Mouse (Mus musculus): Measurements from ENCODE around the gene Zfp488.
A peak's percentile ranks its signal among the peaks of the same experiment; 100 is the strongest.

Zfp488 gene

DNA sequence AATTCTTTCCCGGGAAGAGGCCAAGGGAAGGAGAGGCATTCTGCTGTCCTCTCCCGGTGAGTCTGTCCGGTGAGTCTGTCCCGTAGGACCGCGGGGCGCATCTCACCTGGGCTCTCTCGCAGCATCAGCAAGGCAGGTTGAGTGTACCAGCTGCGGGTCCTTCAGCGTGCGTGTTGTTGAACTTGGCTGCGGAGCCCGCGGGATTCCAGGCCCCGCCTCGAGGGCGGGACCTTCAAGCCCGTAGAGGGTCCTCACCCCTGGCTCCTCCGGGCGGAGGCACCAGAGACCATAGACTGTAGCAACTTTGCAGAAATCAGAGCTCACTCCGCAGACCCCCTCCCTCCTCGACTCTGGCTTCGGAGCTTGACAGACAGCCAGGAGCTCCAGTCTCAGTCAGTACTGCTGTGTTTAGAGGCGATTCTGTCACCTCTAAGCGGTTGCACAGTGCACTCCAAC lies at the start of gene Zfp488:
Gene Zfp488 (minus strand): TSS at position 161 of the 456 bp plus-strand sequence.
- peak; percentile 67 for DNase-seq (ENCODE audit: low spot score)

- no peak for DNase-seq (ENCODE audit: low spot score)
Observed at GRCm38 (mm10) chr14:34026710-34027109, 48.1 kb upstream of the Zfp488 start.

- no peak for DNase-seq (ENCODE audit: low spot score)
Observed at GRCm38 (mm10) chr14:34016938-34017337, 38.4 kb upstream of the Zfp488 start.

GRCm38 (mm10) chr14:34016381-34016780 lies 37.8 kb upstream of the Zfp488 start, which contains the start of gene Gm5460:
Gene Gm5460 (plus strand): TSS chr14:34016758.
- DNase-seq (ENCODE audit: low spot score) = no peak

DNA sequence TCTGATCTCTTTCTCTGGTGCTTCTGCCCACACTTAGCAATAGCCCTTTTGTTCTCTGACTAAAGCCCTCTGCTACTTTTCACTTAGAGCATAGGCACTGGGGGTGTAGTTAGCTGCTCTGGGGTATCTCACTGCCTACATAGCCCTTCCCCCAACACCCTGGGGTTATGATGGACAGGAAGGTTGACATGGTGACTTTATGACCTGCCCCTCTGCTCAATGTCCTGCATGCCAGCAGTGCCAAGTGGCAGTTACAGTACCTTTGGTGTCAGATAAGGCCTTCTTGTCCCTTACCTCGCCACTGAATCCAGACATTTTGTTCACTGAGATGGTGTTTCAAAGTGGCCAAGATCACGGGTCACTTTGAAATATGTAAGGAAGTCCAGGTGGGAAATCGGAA lies 36.5 kb upstream of the Zfp488 start, which contains the start of gene Gm30083:
Gene Gm30083 (minus strand): TSS at position 120 of the 400 bp plus-strand sequence.
- no peak for DNase-seq (ENCODE audit: low spot score)

DNA sequence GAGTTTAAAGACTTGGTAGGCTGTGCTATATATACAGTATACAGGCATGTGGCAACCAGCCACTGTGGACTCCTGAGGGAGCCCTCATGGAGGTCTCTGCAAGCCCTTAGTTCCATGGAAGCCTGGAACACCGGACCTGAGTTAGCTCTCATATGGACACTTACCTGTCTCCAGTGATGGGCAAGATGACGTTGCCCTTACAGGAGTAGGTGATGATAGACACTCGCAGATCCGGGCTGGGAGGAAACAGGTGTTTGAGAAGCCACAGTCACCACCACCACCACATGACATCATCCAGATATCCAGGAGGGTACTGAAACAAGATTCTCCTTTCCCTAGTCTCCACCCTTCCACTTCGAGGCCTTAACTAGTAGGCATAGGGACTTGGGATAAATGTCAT lies 23.8 kb upstream of the Zfp488 start:
- DNase-seq (ENCODE audit: low spot score) = no peak

GRCm38 (mm10) chr14:34001445-34001844 lies 22.9 kb upstream of the Zfp488 start:
- DNase-seq (ENCODE audit: low spot score) = no peak

DNA sequence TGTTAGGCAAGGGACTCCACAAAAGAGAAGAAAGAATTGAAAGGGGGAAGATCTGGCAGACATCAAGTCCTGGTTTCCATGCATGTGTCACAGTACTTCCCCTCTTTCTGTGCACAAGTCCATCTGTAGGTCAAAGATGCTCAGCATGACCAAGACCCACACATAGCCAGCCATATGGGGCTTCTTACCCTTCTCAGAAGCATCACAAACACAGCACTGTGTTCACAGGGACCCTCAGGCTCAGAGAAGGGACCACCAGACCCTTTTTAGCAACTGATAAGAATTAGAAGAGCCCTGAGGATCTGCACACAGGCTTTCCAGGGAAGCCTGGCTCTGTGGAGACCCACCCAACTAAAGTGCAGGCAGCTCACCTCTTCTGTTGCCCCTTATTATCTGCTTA lies 21.5 kb upstream of the Zfp488 start:
- DNase-seq (ENCODE audit: low spot score) = no peak

- no peak for DNase-seq (ENCODE audit: low spot score)
Observed at GRCm38 (mm10) chr14:33997427-33997826, 18.9 kb upstream of the Zfp488 start.

DNA sequence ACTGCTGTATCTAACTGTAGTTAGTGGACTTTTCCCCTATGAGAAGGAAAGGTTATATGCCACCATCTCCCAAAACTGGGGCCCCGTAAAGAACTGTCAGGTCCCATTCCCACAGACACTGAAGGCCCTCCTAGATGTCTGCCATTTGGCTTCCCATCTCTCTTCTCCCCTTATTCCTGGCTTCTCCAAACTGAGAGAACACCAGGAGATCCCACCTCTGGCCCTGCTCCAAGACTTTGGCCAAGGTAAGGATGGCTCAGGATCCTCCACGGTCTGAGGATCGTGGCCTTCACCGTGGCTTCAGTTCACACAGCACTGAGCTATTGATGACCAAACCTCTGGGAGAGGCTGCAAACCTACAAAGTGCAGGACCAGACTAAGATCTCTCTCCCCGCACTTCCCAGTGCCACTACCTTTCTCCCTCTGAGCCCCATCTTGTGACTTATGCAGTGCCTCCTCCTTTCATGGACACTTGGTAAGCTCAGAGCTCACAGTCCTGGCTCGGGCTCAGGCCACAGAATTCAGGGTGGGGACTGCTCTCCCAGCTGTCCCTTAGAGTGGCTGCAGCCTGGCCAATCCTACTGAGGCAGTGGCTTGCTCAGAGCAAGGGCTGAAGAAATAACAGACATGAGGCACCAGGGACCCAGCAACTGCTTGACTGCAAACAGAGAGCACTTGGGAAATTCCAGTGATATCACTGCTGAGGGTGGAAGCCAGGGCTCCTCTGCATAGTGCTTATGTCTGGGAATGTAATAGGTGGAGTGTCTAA lies 15.1 kb upstream of the Zfp488 start:
- no peak for DNase-seq (ENCODE audit: low spot score)

- DNase-seq (ENCODE audit: low spot score) = no peak
Observed at GRCm38 (mm10) chr14:33993051-33993450, 14.5 kb upstream of the Zfp488 start.

GRCm38 (mm10) chr14:33991971-33992370 lies 13.4 kb upstream of the Zfp488 start:
- no peak for DNase-seq (ENCODE audit: low spot score)

DNA sequence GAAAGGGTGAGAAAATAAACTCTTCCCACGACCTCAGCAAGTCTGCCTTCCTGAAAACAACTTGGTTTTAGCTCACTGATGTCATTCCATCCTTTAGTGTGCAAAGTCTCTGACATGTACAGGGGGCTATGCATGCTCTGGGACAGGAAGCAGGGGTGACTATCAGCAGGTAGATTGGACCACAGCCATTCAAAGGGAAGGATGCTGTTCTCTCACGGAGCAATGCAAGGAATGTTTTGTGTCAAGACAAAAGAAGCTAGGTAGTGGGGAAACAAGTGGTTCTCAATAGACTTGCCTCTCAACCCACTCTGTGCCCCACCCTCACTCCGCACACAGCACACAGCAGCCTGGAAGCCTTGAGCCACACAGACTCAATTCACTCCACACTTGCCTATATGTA lies 10.6 kb upstream of the Zfp488 start:
- no peak for DNase-seq (ENCODE audit: low spot score)

- no peak for DNase-seq (ENCODE audit: low spot score)
Observed at GRCm38 (mm10) chr14:33977748-33978147, 816 bp downstream of the Zfp488 start.

GRCm38 (mm10) chr14:33974752-33975151 lies 3.8 kb downstream of the Zfp488 start:
- peak; percentile 12 for DNase-seq (ENCODE audit: low spot score)

GRCm38 (mm10) chr14:33972679-33973078 lies 5.9 kb downstream of the Zfp488 start:
- DNase-seq (ENCODE audit: low spot score) = peak; percentile 31

DNA sequence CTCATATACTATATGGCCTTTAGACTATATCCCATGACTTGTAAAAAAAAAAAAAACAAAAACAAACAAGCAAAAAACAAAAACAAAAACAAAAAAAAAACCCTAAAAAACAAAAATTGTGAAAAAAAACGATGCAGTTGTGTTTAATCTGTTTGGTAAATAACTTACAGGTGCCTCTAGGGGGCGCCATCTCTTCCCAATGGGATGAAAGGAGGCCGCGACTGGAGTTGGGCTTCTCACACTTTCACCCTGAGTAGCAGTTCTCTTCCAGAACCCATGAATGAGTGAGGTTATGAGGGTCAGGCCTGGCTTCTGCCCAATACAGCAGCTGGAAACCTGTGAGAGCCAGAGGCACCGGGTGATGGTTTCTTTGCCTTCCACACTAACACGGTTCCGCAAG lies 12.9 kb downstream of the Zfp488 start:
- peak; percentile 32 for DNase-seq (ENCODE audit: low spot score)

DNA sequence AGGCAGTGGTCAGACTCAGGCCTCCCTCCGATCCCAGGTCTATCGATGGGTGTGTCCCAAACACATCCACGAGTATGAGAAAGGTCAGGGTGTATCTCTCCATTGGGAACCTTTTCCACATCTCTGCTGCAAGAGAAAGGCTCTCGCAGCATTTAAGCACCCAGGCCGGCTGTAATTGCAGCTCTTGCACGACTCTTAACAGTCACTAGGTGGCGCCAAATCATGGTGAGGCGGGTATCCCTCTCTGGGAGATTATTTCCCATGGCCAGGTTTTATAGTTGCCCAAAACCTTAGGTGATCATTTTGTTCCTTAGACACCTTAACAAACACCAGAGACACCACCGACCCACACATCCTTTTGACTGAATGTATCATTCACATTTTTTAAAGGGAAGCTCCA lies 19.2 kb downstream of the Zfp488 start:
- DNase-seq (ENCODE audit: low spot score) = peak; percentile 84

DNA sequence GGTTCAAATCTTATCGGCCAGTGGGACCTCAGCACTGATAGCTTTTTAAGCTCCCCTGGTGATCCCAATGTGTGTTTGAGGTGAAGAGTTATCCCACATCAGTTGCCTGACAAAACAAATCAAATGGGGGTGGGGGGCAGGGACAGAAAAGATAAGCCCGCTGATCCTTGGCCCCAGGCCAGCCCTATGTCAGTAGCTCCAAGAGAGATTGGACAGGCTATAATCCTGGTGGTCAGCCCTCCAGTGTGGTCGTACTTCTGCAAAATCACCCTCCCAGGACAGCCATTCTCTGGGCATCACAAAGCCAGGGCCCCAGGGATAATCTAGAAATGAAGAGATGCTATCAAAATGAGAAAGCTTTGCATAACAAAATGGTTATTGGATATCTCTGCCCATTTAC lies 19.7 kb downstream of the Zfp488 start:
- no peak for DNase-seq (ENCODE audit: low spot score)

GRCm38 (mm10) chr14:33958186-33958585 lies 20.4 kb downstream of the Zfp488 start:
- no peak for DNase-seq (ENCODE audit: low spot score)

- DNase-seq (ENCODE audit: low spot score) = no peak
Observed at GRCm38 (mm10) chr14:33956055-33956454, 22.5 kb downstream of the Zfp488 start.

DNA sequence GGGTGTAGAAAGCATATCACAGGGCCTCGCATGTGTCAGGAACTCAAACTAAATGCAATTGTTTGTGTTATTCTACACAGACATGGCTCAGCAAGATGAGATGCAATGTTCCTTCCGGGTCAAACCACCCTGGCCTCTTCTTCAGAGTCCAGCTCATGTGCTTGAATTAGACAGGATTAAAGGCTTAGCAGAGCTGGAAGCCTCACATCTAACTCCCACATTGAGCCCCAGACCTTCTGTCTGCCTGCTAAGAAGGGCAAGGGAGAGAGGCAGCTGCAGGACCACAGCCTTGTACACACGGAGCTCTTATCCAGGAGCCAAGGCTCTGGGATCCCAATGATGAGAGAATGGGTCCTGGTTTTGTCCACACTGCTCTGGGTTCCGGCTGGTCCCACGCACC lies 24.8 kb downstream of the Zfp488 start, which contains the start of gene Rbp3:
Gene Rbp3 (plus strand): TSS at position 243 of the 400 bp plus-strand sequence.
- DNase-seq (ENCODE audit: low spot score) = no peak

DNA sequence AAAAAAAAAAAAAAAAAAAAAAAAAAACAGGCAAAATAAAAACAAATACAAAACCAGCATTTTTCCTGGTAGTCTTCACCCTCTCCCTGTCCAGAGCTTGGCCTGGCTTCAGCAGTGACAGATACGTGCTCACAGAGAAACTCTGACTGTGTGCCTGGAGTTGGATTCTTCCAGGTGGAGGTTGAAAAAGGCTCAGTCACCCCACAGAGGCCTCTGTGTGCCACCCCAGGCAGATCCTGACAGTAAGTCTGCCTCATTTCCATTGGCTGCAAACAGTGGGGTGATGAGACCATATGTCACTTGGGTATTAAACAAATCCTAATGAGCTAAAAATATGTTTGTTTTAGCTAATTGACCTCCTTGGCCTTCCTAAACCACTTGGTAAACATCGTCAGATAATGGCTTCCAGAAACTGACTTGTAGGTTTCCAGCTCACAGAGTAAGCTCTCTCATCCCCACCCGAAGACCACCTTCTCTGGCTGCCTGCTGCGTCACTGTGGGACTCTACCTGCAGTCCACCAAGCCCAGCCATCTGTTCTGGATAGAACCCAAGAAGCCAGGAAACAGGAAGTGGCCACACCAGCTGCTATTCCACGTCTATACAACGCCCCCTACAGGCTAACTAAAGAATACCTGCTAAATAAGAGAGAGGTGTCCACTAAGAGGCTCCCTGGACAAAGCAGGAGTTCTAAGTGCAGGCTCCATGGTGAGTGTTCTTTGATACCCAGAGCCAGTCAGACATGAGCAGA lies 26.2 kb downstream of the Zfp488 start:
- DNase-seq (ENCODE audit: low spot score) = no peak
